Mouse (Mus musculus): ENCODE measurements around the gene Hmgn2. TPM values are rescaled to one million over a fixed set of nuclear protein-coding genes. Genes with fewer than 3 reads are reported as not detected.
"Not testable (repeated sequence)": the region's sequence is repeated elsewhere in the genome, so short reads cannot be mapped to it uniquely, and the experiment has no call there.

Gene Hmgn2
- polyA plus RNA-seq, 1 experiment from 2014 or later: 2,101 TPM

DNA sequence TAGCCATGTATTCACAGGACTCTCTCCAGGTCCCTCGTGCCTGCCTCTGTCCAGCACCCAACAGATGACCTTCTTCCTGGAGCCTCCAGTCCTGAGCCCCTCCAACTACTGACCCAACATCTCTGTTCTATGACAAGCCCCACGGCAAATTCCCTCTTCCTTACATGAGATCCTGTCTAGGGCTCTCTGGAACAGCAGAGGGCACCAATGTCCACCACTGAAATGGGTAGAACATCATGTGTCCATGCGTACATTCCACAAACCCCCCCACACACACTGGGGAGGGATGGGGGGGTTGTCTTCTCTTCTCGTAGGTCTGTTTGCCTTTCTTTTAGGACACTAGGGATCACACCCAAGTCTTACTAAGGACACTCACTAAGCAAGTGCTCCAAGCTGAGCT lies 21.6 kb upstream of the Hmgn2 start:
- Histone ChIP-seq H3K9me3 (replicated peaks; ENCODE audit: control insufficient read depth, low read length) (no peaks in the 10 kb centered on the region), H3K27ac (ENCODE audit: low read depth, low read length) (no peak overlapping the region), H3K36me3 (ENCODE audit: control insufficient read depth, insufficient read depth, low read length) (peaks cover 17% of the 10 kb centered on the region), H3K9ac (ENCODE audit: low read depth, low read length) (no peak overlapping the region), H3K4me1 (ENCODE audit: control insufficient read depth, insufficient read depth, low read length) (no peaks in the 10 kb centered on the region), H3K4me3 (ENCODE audit: low read depth, low read length) (no peak overlapping the region), H3K4me2 (no peak overlapping the region), H3K27me3 (ENCODE audit: control insufficient read depth, insufficient read depth, low read length) (no peaks in the 10 kb centered on the region)
- WGBS (ENCODE audit: insufficient replicate concordance): 56% methylated on average over 4 of the region's 4 CpGs
- no peak for ATAC-seq (replicated peaks; ENCODE audit: insufficient number of reproducible peaks, low FRiP score, low TSS enrichment)

DNA sequence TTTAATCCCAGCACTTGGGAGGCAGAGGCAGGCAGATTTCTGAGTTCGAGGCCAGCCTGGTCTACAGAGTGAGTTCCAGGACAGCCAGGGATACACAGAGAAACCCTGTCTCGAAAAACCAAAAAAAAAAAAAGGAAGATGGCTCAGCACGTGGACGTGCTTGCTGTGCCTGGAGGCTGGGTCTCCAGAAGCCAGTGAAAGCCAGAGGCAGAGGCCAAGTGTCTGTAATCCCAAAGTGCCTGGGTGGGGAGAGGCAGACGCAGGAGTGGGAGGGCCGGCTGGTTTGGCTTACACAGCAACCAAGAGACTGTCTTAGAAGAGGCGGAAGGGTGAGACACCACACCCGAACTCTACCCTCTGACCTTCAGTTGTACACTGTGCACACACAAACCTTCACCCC lies 19.8 kb upstream of the Hmgn2 start:
- not testable (repeated sequence) for H3K4me2 ChIP-seq; H3K9ac ChIP-seq (ENCODE audit: low read depth, low read length); ATAC-seq (replicated peaks; ENCODE audit: insufficient number of reproducible peaks, low FRiP score, low TSS enrichment); H3K4me1 ChIP-seq (ENCODE audit: control insufficient read depth, insufficient read depth, low read length); H3K4me3 ChIP-seq (ENCODE audit: low read depth, low read length); H3K27ac ChIP-seq (ENCODE audit: low read depth, low read length); H3K27me3 ChIP-seq (ENCODE audit: control insufficient read depth, insufficient read depth, low read length); H3K9me3 ChIP-seq (replicated peaks; ENCODE audit: control insufficient read depth, low read length)
- 86% methylated on average over 8 of the region's 8 CpGs for WGBS (ENCODE audit: insufficient replicate concordance)
- peaks cover 11% of the 10 kb centered on the region for H3K36me3 ChIP-seq (ENCODE audit: control insufficient read depth, insufficient read depth, low read length)

DNA sequence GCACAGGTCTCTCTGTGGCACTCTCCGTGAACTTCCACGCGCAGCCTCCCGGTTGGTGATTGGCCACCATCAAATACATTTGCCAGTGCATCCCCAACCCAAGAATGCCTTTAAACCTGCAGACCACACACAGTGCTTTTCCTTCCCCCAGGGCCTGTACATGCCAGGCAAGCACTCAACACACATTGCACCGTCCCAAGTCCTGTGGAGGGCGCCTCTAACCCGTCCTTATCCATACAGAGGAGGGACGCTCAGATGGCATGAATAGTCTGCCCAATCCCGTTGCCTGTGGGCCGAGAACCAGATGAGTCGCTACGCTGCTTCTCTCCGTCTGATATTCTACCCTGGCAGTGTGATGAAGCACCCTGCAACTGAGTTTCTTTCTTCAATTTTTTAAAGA lies 14.5 kb upstream of the Hmgn2 start:
- H3K27me3 ChIP-seq (ENCODE audit: control insufficient read depth, insufficient read depth, low read length): no peaks in the 10 kb centered on the region
- H3K36me3 ChIP-seq (ENCODE audit: control insufficient read depth, insufficient read depth, low read length): peaks cover 6% of the 10 kb centered on the region; the same call in 1 of the 2 replicates
- H3K9me3 ChIP-seq (replicated peaks; ENCODE audit: control insufficient read depth, low read length): no peaks in the 10 kb centered on the region
- H3K27ac ChIP-seq (ENCODE audit: low read depth, low read length): no peak overlapping the region
- WGBS (ENCODE audit: insufficient replicate concordance): 86% methylated on average over 13 of the region's 13 CpGs
- no peak overlapping the region for H3K4me3 ChIP-seq (ENCODE audit: low read depth, low read length)
- no peak for ATAC-seq (replicated peaks; ENCODE audit: insufficient number of reproducible peaks, low FRiP score, low TSS enrichment)
- no peak overlapping the region for H3K4me2 ChIP-seq
- H3K9ac ChIP-seq (ENCODE audit: low read depth, low read length): no peak overlapping the region
- H3K4me1 ChIP-seq (ENCODE audit: control insufficient read depth, insufficient read depth, low read length): peaks cover 9% of the 10 kb centered on the region

DNA sequence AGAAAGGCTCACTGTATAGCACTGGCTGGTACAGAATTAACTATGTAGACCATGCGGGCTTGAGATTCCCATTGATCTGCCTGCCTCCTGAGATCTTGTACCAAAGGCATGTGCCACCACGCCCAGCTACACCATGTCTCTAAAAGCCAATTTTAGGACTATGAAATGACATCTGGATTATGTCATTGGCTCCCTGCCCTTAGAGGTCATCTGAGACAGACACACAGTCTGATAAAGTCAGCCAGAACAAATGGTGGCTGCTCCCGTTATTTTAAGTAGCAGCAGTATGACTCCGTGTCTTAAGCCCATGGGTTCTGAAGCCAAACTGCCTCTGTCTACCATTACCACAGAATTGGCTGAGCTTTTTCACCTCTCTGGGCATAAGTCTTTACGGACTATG lies 12.0 kb upstream of the Hmgn2 start:
- H3K27ac ChIP-seq (ENCODE audit: low read depth, low read length): peak overlapping the region; percentile 81
- ATAC-seq (replicated peaks; ENCODE audit: insufficient number of reproducible peaks, low FRiP score, low TSS enrichment): no peak
- no peak overlapping the region for H3K4me3 ChIP-seq (ENCODE audit: low read depth, low read length)

DNA sequence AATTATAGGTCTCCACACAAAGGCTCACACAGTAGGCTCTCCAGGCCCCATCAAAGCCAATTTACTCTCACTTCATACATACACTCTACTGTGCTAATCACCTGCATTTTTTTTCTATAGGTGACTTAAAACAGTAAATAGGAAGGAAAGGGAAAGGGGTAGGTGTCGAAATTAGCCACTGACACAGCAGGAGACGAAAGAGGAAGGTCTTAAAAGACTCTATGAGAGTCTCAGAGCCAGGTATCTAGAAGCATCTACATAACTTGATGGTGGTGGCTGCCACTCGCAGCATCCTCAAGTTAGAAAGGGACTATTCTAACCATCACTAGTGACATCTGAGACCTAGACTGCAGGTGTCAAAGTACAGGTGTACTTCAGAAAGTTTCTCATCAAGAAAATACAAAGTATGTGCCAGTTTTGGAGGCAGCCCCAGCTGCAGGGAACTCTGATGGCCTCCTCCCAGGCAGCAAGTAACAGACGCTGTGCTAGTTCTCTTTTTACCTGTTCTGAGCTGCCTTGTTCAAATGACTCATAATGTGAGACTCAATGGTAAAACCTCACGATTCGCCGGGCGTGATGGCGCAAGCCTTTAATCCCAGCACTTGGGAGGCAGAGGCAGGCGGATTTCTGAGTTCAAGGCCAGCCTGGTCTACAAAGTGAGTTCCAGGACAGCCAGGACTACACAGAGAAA lies 9.7 kb upstream of the Hmgn2 start:
- H3K4me3 ChIP-seq (ENCODE audit: low read depth, low read length): no peak overlapping the region
- H3K9ac ChIP-seq (ENCODE audit: low read depth, low read length): no peak overlapping the region
- WGBS (ENCODE audit: insufficient replicate concordance): 94% methylated on average over 10 of the region's 10 CpGs
- ATAC-seq (replicated peaks; ENCODE audit: insufficient number of reproducible peaks, low FRiP score, low TSS enrichment): no peak
- no peaks in the 10 kb centered on the region for H3K9me3 ChIP-seq (replicated peaks; ENCODE audit: control insufficient read depth, low read length)
- peaks cover 9% of the 10 kb centered on the region for H3K36me3 ChIP-seq (ENCODE audit: control insufficient read depth, insufficient read depth, low read length)
- H3K27ac ChIP-seq (ENCODE audit: low read depth, low read length): no peak overlapping the region
- H3K27me3 ChIP-seq (ENCODE audit: control insufficient read depth, insufficient read depth, low read length): no peaks in the 10 kb centered on the region
- peaks cover 9% of the 10 kb centered on the region for H3K4me1 ChIP-seq (ENCODE audit: control insufficient read depth, insufficient read depth, low read length)
- H3K4me2 ChIP-seq: no peak overlapping the region

More for the DNA sequence above, 12.0 kb upstream of the Hmgn2 start:
- 54% methylated on average over 5 of the region's 5 CpGs for WGBS (ENCODE audit: insufficient replicate concordance)
- no peaks in the 10 kb centered on the region for H3K27me3 ChIP-seq (ENCODE audit: control insufficient read depth, insufficient read depth, low read length)
- peaks cover 9% of the 10 kb centered on the region for H3K4me1 ChIP-seq (ENCODE audit: control insufficient read depth, insufficient read depth, low read length)
- no peak overlapping the region for H3K9ac ChIP-seq (ENCODE audit: low read depth, low read length)
- H3K9me3 ChIP-seq (replicated peaks; ENCODE audit: control insufficient read depth, low read length): no peaks in the 10 kb centered on the region
- H3K36me3 ChIP-seq (ENCODE audit: control insufficient read depth, insufficient read depth, low read length): peaks cover 9% of the 10 kb centered on the region
- peak overlapping the region; percentile 27 for H3K4me2 ChIP-seq

DNA sequence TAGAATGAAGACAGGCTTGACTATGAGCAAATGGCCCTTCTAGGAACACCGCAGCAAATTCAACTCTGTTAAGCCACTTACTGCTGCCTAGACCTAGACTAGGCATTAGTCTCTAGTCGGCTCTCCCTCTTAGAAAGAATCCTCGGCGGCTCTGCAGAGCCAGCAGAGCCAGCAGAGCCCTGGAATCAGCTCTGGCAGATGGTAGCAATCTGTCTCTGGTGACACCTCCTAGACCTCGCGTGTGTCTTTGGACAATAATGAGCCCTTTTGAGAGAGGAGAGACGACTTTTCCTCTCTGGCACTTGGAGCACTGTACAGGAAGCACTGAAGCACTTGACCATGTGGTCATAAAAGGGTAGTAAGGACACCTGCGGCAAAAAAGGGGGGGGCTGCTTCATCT lies 3.3 kb upstream of the Hmgn2 start:
- Histone ChIP-seq H3K36me3 (ENCODE audit: control insufficient read depth, insufficient read depth, low read length) (peaks cover 6% of the 10 kb centered on the region; the same call in 1 of the 2 replicates), H3K4me2 (no peak overlapping the region), H3K27ac (ENCODE audit: low read depth, low read length) (no peak overlapping the region), H3K4me1 (ENCODE audit: control insufficient read depth, insufficient read depth, low read length) (peaks cover 6% of the 10 kb centered on the region; the same call in 1 of the 2 replicates), H3K9ac (ENCODE audit: low read depth, low read length) (no peak overlapping the region), H3K9me3 (replicated peaks; ENCODE audit: control insufficient read depth, low read length) (no peaks in the 10 kb centered on the region), H3K4me3 (ENCODE audit: low read depth, low read length) (no peak overlapping the region), H3K27me3 (ENCODE audit: control insufficient read depth, insufficient read depth, low read length) (no peaks in the 10 kb centered on the region)
- ATAC-seq (replicated peaks; ENCODE audit: insufficient number of reproducible peaks, low FRiP score, low TSS enrichment): no peak
- 71% methylated on average over 8 of the region's 8 CpGs for WGBS (ENCODE audit: insufficient replicate concordance)

DNA sequence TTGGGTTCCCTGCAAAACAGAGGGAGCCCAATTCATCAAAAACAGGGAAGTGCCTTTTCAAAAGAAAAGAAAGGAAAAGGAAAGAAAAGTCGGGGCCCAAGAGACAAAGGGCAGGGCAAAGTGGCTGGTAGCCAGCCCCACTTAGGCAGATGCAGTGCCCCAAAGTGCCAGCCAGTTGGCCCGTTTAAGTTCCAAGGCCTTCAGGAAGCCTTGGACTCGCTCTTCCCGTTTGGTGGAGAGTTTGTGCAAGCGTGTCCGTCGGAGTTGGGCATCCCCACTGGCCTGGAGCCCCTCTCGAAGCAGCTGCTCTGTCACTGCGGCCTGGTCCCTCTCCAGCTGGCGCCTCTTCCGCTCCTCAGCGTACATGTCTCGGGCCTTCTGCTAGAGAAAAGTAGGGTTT lies 2.4 kb upstream of the Hmgn2 start:
- Histone ChIP-seq H3K27me3 (ENCODE audit: control insufficient read depth, insufficient read depth, low read length) (no peaks in the 10 kb centered on the region), H3K9ac (ENCODE audit: low read depth, low read length) (no peak overlapping the region), H3K27ac (ENCODE audit: low read depth, low read length) (no peak overlapping the region), H3K4me3 (ENCODE audit: low read depth, low read length) (no peak overlapping the region), H3K4me1 (ENCODE audit: control insufficient read depth, insufficient read depth, low read length) (peaks cover 12% of the 10 kb centered on the region), H3K9me3 (replicated peaks; ENCODE audit: control insufficient read depth, low read length) (no peaks in the 10 kb centered on the region), H3K4me2 (no peak overlapping the region), H3K36me3 (ENCODE audit: control insufficient read depth, insufficient read depth, low read length) (peaks cover under 1% of the 10 kb centered on the region; the same call in 1 of the 2 replicates)
- WGBS (ENCODE audit: insufficient replicate concordance): 83% methylated on average over 13 of the region's 13 CpGs
- ATAC-seq (replicated peaks; ENCODE audit: insufficient number of reproducible peaks, low FRiP score, low TSS enrichment): no peak

DNA sequence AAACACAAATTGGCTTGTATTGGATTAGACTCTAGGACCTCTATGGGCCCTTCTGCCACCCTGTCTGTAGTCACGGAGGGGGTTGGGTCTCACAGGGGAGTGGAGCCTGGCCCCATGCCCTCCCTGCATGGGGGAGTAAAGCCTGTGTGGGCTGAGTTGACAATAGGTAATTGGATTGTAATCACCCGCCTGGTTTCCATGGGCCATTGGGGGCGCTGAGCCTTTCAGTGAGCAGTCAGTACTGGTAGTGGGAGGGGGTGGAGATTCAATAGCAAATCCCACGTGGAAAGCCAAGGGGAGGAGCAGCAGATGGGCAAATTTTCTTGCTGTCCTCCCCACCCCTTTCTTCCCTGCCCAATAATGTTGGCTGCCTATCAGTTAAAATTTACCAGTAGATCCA lies 1.7 kb upstream of the Hmgn2 start:
- Histone ChIP-seq H3K4me1 (ENCODE audit: control insufficient read depth, insufficient read depth, low read length) (peaks cover 16% of the 10 kb centered on the region), H3K4me3 (ENCODE audit: low read depth, low read length) (no peak overlapping the region), H3K27me3 (ENCODE audit: control insufficient read depth, insufficient read depth, low read length) (no peaks in the 10 kb centered on the region), H3K27ac (ENCODE audit: low read depth, low read length) (no peak overlapping the region), H3K9ac (ENCODE audit: low read depth, low read length) (no peak overlapping the region), H3K4me2 (no peak overlapping the region), H3K36me3 (ENCODE audit: control insufficient read depth, insufficient read depth, low read length) (peaks cover 5% of the 10 kb centered on the region), H3K9me3 (replicated peaks; ENCODE audit: control insufficient read depth, low read length) (no peaks in the 10 kb centered on the region)
- ATAC-seq (replicated peaks; ENCODE audit: insufficient number of reproducible peaks, low FRiP score, low TSS enrichment): no peak
- 41% methylated on average over 4 of the region's 4 CpGs for WGBS (ENCODE audit: insufficient replicate concordance)

DNA sequence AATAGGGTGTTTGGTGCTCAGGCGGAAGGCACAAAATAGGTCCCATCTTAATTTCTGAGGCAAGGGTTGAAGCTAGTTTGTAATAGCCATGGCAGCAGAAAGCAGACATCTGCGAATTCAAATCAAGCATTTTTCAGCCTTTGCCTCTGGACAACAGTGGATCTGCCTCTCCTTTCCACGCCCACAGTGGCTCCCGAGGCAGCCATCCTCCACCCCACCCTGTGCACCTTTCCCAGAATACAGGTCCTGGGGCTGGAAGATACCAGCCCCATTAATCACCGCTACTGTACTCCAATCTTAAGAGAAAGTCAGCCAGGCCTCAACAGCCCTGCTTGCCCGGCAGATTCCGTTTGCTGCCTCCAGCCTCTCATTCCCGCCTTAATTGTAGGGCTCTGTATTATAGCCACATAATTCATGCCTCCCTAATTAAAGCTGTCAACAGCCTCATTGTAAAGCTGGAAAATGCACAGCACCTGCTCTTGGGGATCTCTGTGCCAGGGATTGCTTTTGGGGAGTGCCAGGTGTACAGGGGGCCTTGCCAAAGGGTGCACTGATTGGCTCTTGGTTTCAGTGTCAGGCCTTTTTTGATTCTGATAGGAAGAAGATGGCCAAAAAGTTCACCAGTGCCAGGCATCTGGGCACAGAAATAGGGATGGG lies 792 bp upstream of the Hmgn2 start:
- peak overlapping the region; percentile 96; the same call in 1 of the 2 replicates for H3K4me2 ChIP-seq
- ATAC-seq (replicated peaks; ENCODE audit: insufficient number of reproducible peaks, low FRiP score, low TSS enrichment): no peak
- no peak overlapping the region for H3K9ac ChIP-seq (ENCODE audit: low read depth, low read length)
- no peak overlapping the region for H3K4me3 ChIP-seq (ENCODE audit: low read depth, low read length)
- H3K27me3 ChIP-seq (ENCODE audit: control insufficient read depth, insufficient read depth, low read length): no peaks in the 10 kb centered on the region
- H3K9me3 ChIP-seq (replicated peaks; ENCODE audit: control insufficient read depth, low read length): no peaks in the 10 kb centered on the region
- no peak overlapping the region for H3K27ac ChIP-seq (ENCODE audit: low read depth, low read length)
- peaks cover 8% of the 10 kb centered on the region for H3K36me3 ChIP-seq (ENCODE audit: control insufficient read depth, insufficient read depth, low read length)
- 64% methylated on average over 8 of the region's 8 CpGs for WGBS (ENCODE audit: insufficient replicate concordance)
- H3K4me1 ChIP-seq (ENCODE audit: control insufficient read depth, insufficient read depth, low read length): peaks cover 16% of the 10 kb centered on the region
